ENCODE assay signal across 8 mouse cellular contexts in genomic region chr2:61593871-61594304, GRCm38 (mm10). TPM values are rescaled to one million over a fixed set of nuclear protein-coding genes. Genes with fewer than 3 reads are reported as not detected.
A peak's percentile ranks its signal among the peaks of the same experiment; 100 is the strongest.
DNase-seq lines count a peak whose midpoint lies in the region; ATAC-seq and TF ChIP-seq lines count a peak whose summit lies in the region.

No protein-coding gene starts in this region.

- DNase-seq in retina, embryonic 14.5 days (ENCODE audit: low spot score): peak; percentile 17
- DNase-seq in retina, postnatal 1 day: no peak
- no peak for DNase-seq in midbrain, embryonic 10.5 days (ENCODE audit: low spot score)
- no peak for DNase-seq in layer of hippocampus, adult 11-12 months (ENCODE audit: low spot score)
- DNase-seq in cerebellum, postnatal 25 days: no peak
- DNase-seq in left cerebral cortex, postnatal 10 days (ENCODE audit: extremely low spot score in 1 of 2, low spot score in 2 of 2): no peak

- peak overlapping the region; percentile 71 for H3K4me3 ChIP-seq in cortical plate, adult 2 months (ENCODE audit: insufficient read depth, low read length)
- peak overlapping the region; percentile 67 for H3K4me3 ChIP-seq in hindbrain, embryonic 16.5 days (ENCODE audit: low read length)
- peak overlapping the region; percentile 88 for H3K4me3 ChIP-seq in midbrain, embryonic 10.5 days

- peak overlapping the region; percentile 86 for H3K4me2 ChIP-seq in hindbrain, embryonic 16.5 days (ENCODE audit: low read length)

- no peaks in the 10 kb centered on the region for H3K27me3 ChIP-seq in hindbrain, embryonic 16.5 days (replicated peaks; ENCODE audit: control insufficient read depth, insufficient read depth, low read length)
- no peaks in the 10 kb centered on the region for H3K27me3 ChIP-seq in midbrain, embryonic 10.5 days (ENCODE audit: low read depth, poor library complexity, severe bottlenecking)

- TF ChIP-seq CTCF in cortical plate, adult 2 months (IDR thresholded peaks at IDR 0.05; ENCODE audit: extremely low read depth, insufficient read depth, low read length): no peak

- peak overlapping the region; percentile 72 for H3K9ac ChIP-seq in hindbrain, embryonic 16.5 days (ENCODE audit: low read depth, low read length)

- no peak for ATAC-seq in hindbrain, embryonic 16.5 days

- intact Hi-C loops in left cerebral cortex, postnatal 10 days (cut with DNase I): no loop called here

- H3K36me3 ChIP-seq in hindbrain, embryonic 16.5 days (ENCODE audit: control insufficient read depth, insufficient read depth, low read length): no peaks in the 10 kb centered on the region
- H3K36me3 ChIP-seq in midbrain, embryonic 10.5 days: no peaks in the 10 kb centered on the region

- WGBS in hindbrain, embryonic 16.5 days: under 1% methylated on average over 12 of the region's 12 CpGs
- WGBS in midbrain, embryonic 10.5 days: 8% methylated on average over 12 of the region's 12 CpGs

- no peak for TF ChIP-seq POLR2A in cortical plate, adult 2 months (IDR thresholded peaks at IDR 0.05; ENCODE audit: extremely low read depth, insufficient read depth, low read length)

- H3K4me1 ChIP-seq in cortical plate, adult 2 months (ENCODE audit: control insufficient read depth, insufficient read depth, low read length): no peaks in the 10 kb centered on the region
- peaks cover 8% of the 10 kb centered on the region for H3K4me1 ChIP-seq in hindbrain, embryonic 16.5 days (ENCODE audit: control insufficient read depth, insufficient read depth, low read depth, low read length)
- H3K4me1 ChIP-seq in midbrain, embryonic 10.5 days: peaks cover 14% of the 10 kb centered on the region

- H3K27ac ChIP-seq in cortical plate, adult 2 months (ENCODE audit: insufficient read depth, low read length): peak overlapping the region; percentile 38; the same call in 1 of the 2 replicates
- peak overlapping the region; percentile 73; the same call in 1 of the 2 replicates for H3K27ac ChIP-seq in hindbrain, embryonic 16.5 days (ENCODE audit: low read depth, low read length)
- peak overlapping the region; percentile 93 for H3K27ac ChIP-seq in midbrain, embryonic 10.5 days (replicated peaks)

- no peaks in the 10 kb centered on the region for H3K9me3 ChIP-seq in hindbrain, embryonic 16.5 days (ENCODE audit: control insufficient read depth, low read length)
- H3K9me3 ChIP-seq in midbrain, embryonic 10.5 days (replicated peaks): no peaks in the 10 kb centered on the region

RNA-seq across cellular contexts. Expression of gene Tank, which starts 15.5 kb away (rescaled TPM):
- polyA plus RNA-seq in cortical plate, adult 2 months (2012; rRNA removed): 35.8 and 37.5 TPM in 2 replicates
- polyA plus RNA-seq in hindbrain, embryonic 16.5 days (2015; fragmentation: Nextera tagmentation; extraction: Ambion mirVana): 28.0 and 29.0 TPM in 2 replicates
- polyA plus RNA-seq in midbrain, embryonic 10.5 days (2016; fragmentation: Nextera tagmentation; extraction: Ambion mirVana): 24.2 and 27.1 TPM in 2 replicates
- 10 to 100 TPM; 24.2 TPM for total RNA-seq in left cerebral cortex, postnatal 10 days (2021)

Comparison
In these comparisons a context has a peak if more than half of its experiments do, and no peak if none do; other contexts are left out.
1. H3K27ac ChIP-seq: peak in every context shown above with its lines; median percentile 93 in midbrain, embryonic 10.5 days; 73 in hindbrain, embryonic 16.5 days; 38 in cortical plate, adult 2 months.